Mouse (Mus musculus) limb, embryonic 14.5 days (tissue): ENCODE data around the gene Nubp2. TPM values are rescaled to one million over a fixed set of nuclear protein-coding genes. Genes with fewer than 3 reads are reported as not detected.

Experiments used
- ATAC-seq: fragments of 200-750 bp; cut with Nextera tagmentation; 2 replicates; pipeline ENCODE4 v1.8.0; 2017; ENCODE audit warnings: low read depth, moderate number of reproducible peaks, moderate TSS enrichment; ENCODE audit not compliant: low FRiP score
- DNase-seq: peaks from one replicate; pipeline ENCODE4 v3.0.0-alpha.2; 2015; ENCODE audit warnings: low spot score
- H3K27ac ChIP-seq: fragments of 300-500 bp; sonication (generic); replicated peaks from 2 replicates; pipeline ENCODE4 v1.5.1; 2014; ENCODE audit warnings: low read depth, mild to moderate bottlenecking, low read length, moderate library complexity, mixed read lengths
- H3K27me3 ChIP-seq: fragments of 300-500 bp; sonication (generic); 2 replicates; pipeline ENCODE4 v1.6.1; 2014; ENCODE audit warnings: low read length, mixed read lengths; ENCODE audit not compliant: control insufficient read depth, insufficient read depth
- H3K36me3 ChIP-seq: fragments of 300-500 bp; sonication (generic); 2 replicates; pipeline ENCODE4 v1.6.1; 2014; ENCODE audit warnings: mild to moderate bottlenecking, low read length, moderate library complexity, mixed read lengths; ENCODE audit not compliant: control insufficient read depth, insufficient read depth
- H3K4me1 ChIP-seq: fragments of 300-500 bp; sonication (generic); 2 replicates; pipeline ENCODE4 v1.6.1; 2014; ENCODE audit warnings: antibody characterized with exemption, low read length, mixed read lengths; ENCODE audit not compliant: control insufficient read depth, insufficient read depth
- H3K4me2 ChIP-seq: fragments of 300-500 bp; sonication (generic); replicated peaks from 2 replicates; pipeline ENCODE4 v1.6.1; 2014; ENCODE audit warnings: low read depth, mild to moderate bottlenecking, low read length, moderate library complexity; ENCODE audit not compliant: severe bottlenecking
- H3K4me3 ChIP-seq: fragments of 300-500 bp; sonication (generic); replicated peaks from 2 replicates; pipeline ENCODE4 v1.5.1; 2014; ENCODE audit warnings: low read length
- H3K9ac ChIP-seq: fragments of 300-500 bp; sonication (generic); 2 replicates; pipeline ENCODE4 v1.6.1; 2014; ENCODE audit warnings: mild to moderate bottlenecking, low read depth, low read length, moderate library complexity; ENCODE audit not compliant: severe bottlenecking
- H3K9me3 ChIP-seq: fragments of 300-500 bp; sonication (generic); 2 replicates; pipeline ENCODE4 v1.6.1; 2016; ENCODE audit warnings: low read length; ENCODE audit not compliant: control insufficient read depth
- POLR2A ChIP-seq: fragments of 200-500 bp; IDR thresholded peaks from 2 replicates; pipeline ENCODE4 v1.8.0; 2012; ENCODE audit warnings: inconsistent platforms, mild to moderate bottlenecking, moderate library complexity, borderline replicate concordance; ENCODE audit not compliant: insufficient read depth, insufficient read length; ENCODE audit errors: extremely low read depth
- WGBS: fragments of 180-500 bp; shearing (Covaris S2); extraction: QIAGEN DNeasy Blood & Tissue Kit; methylation state at CpG from one replicate; pipeline ENCODE4 v1.1.7; 2014; 5-methylcytosine and 5-hydroxymethylcytosine counted together
- polyA plus RNA-seq, 2 experiments: library from polyadenylated mRNA; depleted of rRNA in 1 of 2; stranded (reverse) in 1 of 2; unstranded in 1 of 2; fragments of >200 nt; fragmentation: Nextera tagmentation in 1 of 2; extraction: Ambion mirVana in 1 of 2; gene quantifications; 2 replicates each; pipeline versions ENCODE4 v1.2.1 to v1.2.3; 2012 to 2014

Nubp2 gene
- polyA plus RNA-seq, 2 experiments, result 27.4 to 54.0 TPM

- H3K9me3 ChIP-seq, result no peaks in the 10 kb centered on the region
- H3K27ac ChIP-seq, result no peak overlapping the region
- 89% methylated on average over 6 of the region's 6 CpGs for WGBS
- no peak overlapping the region for H3K4me2 ChIP-seq
- peaks cover 30% of the 10 kb centered on the region for H3K36me3 ChIP-seq
- no peak for DNase-seq
- no peak overlapping the region for H3K9ac ChIP-seq
- H3K4me1 ChIP-seq, result no peaks in the 10 kb centered on the region
- H3K4me3 ChIP-seq, result no peak overlapping the region
- ATAC-seq, result no peak
- H3K27me3 ChIP-seq, result no peaks in the 10 kb centered on the region
- TF ChIP-seq POLR2A, result no peak
Observed at GRCm38 (mm10) chr17:24858967-24859366, 27.2 kb downstream of the Nubp2 start.

- peaks cover 33% of the 10 kb centered on the region for H3K36me3 ChIP-seq
- H3K4me3 ChIP-seq, result no peak overlapping the region
- H3K9ac ChIP-seq, result no peak overlapping the region
- no peaks in the 10 kb centered on the region for H3K4me1 ChIP-seq
- no peak overlapping the region for H3K27ac ChIP-seq
- H3K27me3 ChIP-seq, result no peaks in the 10 kb centered on the region
- ATAC-seq, result no peak
- DNase-seq, result no peak
- TF ChIP-seq POLR2A, result no peak
- no peak overlapping the region for H3K4me2 ChIP-seq
- 90% methylated on average over 8 of the region's 8 CpGs for WGBS
- H3K9me3 ChIP-seq, result no peaks in the 10 kb centered on the region
Observed at GRCm38 (mm10) chr17:24857831-24858470, 28.2 kb downstream of the Nubp2 start.

- no peaks in the 10 kb centered on the region for H3K4me1 ChIP-seq
- 86% methylated on average over 13 of the region's 13 CpGs for WGBS
- no peak for ATAC-seq
Observed at GRCm38 (mm10) chr17:24856589-24856988, 29.6 kb downstream of the Nubp2 start.

GRCm38 (mm10) chr17:24855838-24856464, 30.2 kb downstream of the Nubp2 start:
- H3K27ac ChIP-seq, result no peak overlapping the region
- WGBS, result 75% methylated on average over 3 of the region's 3 CpGs
- H3K27me3 ChIP-seq, result no peaks in the 10 kb centered on the region
- H3K9ac ChIP-seq, result no peak overlapping the region
- H3K4me2 ChIP-seq, result no peak overlapping the region
- no peak for DNase-seq
- H3K4me3 ChIP-seq, result no peak overlapping the region
- H3K9me3 ChIP-seq, result no peaks in the 10 kb centered on the region
- ATAC-seq, result no peak
- TF ChIP-seq POLR2A, result no peak
- peaks cover 4% of the 10 kb centered on the region for H3K4me1 ChIP-seq
- H3K36me3 ChIP-seq, result peaks cover 22% of the 10 kb centered on the region

More at GRCm38 (mm10) chr17:24856589-24856988, 29.6 kb downstream of the Nubp2 start:
- Histone ChIP-seq H3K9ac (no peak overlapping the region), H3K4me3 (no peak overlapping the region), H3K27ac (no peak overlapping the region), H3K36me3 (peaks cover 28% of the 10 kb centered on the region), H3K9me3 (no peaks in the 10 kb centered on the region), H3K27me3 (no peaks in the 10 kb centered on the region), H3K4me2 (no peak overlapping the region)
- TF ChIP-seq POLR2A, result no peak
- no peak for DNase-seq

- H3K9ac ChIP-seq, result no peak overlapping the region
- no peak overlapping the region for H3K27ac ChIP-seq
- ATAC-seq (no peak), DNase-seq (no peak)
- peak overlapping the region; percentile 66 for H3K4me3 ChIP-seq
- H3K9me3 ChIP-seq, result no peaks in the 10 kb centered on the region
- peaks cover 11% of the 10 kb centered on the region for H3K4me1 ChIP-seq
- H3K36me3 ChIP-seq, result peaks cover 16% of the 10 kb centered on the region
- H3K4me2 ChIP-seq, result peak overlapping the region; percentile 95
- no peaks in the 10 kb centered on the region for H3K27me3 ChIP-seq
- WGBS, result 77% methylated on average over 10 of the region's 10 CpGs
- TF ChIP-seq POLR2A, result no peak
Observed at GRCm38 (mm10) chr17:24851381-24852125, 34.6 kb downstream of the Nubp2 start.
